Mouse (Mus musculus): ENCODE results near the gene Dpp8. TPM values are rescaled to one million over a fixed set of nuclear protein-coding genes. Genes with fewer than 3 reads are reported as not detected.

Gene Dpp8
- polyA plus RNA-seq, 1 experiment, result 76.3 TPM

DNA sequence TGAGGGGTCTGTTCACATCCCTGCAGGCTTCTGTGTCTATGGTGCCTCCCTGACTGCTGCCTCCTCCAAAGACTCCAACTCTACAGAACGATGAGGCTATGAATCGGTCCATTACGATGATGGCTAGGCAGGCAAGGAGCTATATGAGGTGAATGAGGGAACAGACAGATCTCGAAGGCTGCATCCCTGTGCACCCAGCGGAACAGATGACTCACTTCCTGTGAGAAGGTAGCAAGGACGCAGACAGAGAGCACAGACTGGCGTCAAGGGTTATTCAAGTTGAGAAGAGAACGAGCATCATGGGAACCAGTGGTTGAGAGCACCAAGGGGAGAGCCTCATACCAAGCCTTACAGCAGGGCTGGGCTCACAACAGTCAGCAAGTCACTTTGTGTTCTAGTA, 21.6 kb upstream of the Dpp8 start:
- 49% methylated on average over 8 of the region's 8 CpGs for WGBS
- no peak for TF ChIP-seq POLR2A (IDR thresholded peaks at IDR 0.05; ENCODE audit: borderline replicate concordance, extremely low read depth, low read depth, low read length)
- Histone ChIP-seq H3K4me1 (ENCODE audit: control insufficient read depth, insufficient read depth, low read length) (peaks cover 8% of the 10 kb centered on the region), H3K4me3 (replicated peaks; ENCODE audit: extremely low read depth, low read depth, low read length) (no peak overlapping the region)
- DNase-seq, result no peak

DNA sequence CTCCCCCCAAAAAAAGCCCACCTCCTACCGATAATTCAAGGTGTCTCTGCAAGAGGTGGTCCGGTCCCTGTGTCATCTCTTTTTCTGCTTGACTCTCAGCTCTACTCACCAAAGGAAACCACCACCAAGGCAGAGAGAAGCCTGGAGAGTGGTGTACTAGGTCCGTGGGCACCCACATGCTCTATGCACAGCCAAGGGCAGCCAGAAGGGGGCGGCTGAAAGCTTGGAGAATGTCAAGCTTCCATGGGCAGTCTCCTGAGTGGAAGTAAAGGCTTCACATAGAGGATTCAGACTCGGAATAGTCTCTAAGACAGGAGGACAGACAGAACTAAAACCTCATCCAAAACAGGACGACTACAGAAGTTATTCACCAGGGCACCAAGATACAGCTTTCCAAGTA, 20.9 kb upstream of the Dpp8 start:
- DNase-seq, result peak; percentile 45
- H3K4me3 ChIP-seq (replicated peaks; ENCODE audit: extremely low read depth, low read depth, low read length), result no peak overlapping the region
- H3K4me1 ChIP-seq (ENCODE audit: control insufficient read depth, insufficient read depth, low read length), result peaks cover 11% of the 10 kb centered on the region
- WGBS, result 56% methylated on average over 6 of the region's 6 CpGs
- TF ChIP-seq CTCF (IDR thresholded peaks at IDR 0.05; ENCODE audit: insufficient read depth, low read length) (peak; percentile 42; the same call in 1 of the 2 replicates), POLR2A (IDR thresholded peaks at IDR 0.05; ENCODE audit: borderline replicate concordance, extremely low read depth, low read depth, low read length) (no peak)

DNA sequence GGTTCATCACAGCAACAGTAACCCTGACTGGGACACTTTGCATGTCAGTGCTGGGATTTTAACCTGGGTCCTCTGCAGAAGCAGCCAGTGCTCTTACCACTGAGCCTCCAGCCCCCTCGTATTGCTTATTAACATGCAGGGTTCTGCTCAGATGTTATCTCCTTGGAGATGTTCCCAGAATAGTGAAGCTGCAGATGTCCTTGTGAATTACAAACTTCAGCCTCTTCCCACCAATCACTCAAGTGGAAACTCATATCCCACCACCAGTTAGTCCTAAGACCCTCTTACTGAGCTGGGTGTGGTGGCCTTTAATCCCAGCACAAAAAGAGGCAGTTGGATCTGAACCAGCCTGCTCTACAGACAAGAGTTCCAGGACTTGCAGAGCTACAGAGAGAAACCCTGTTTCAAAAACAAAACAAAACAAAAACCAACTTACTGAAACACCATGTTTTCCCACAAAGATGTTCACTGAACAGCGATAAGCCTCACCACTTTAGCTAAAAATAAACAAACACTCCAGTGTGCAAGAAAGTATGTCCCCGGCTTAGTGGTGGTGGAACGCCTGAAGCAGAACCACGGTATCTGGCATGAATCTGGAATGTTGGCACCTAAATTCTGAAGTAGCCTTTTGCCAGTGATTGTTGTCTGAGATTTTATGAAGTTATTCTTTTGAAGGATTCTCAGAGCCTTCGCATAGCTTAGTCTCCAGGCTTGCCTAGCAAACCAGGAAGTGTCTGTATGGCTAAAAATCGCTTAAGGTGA, 16.6 kb upstream of the Dpp8 start:
- TF ChIP-seq CTCF (IDR thresholded peaks at IDR 0.05; ENCODE audit: insufficient read depth, low read length) (no peak), POLR2A (IDR thresholded peaks at IDR 0.05; ENCODE audit: borderline replicate concordance, extremely low read depth, low read depth, low read length) (no peak)
- 22% methylated on average over 7 of the region's 7 CpGs for WGBS
- H3K4me3 ChIP-seq (replicated peaks; ENCODE audit: extremely low read depth, low read depth, low read length), result no peak overlapping the region
- peaks cover 18% of the 10 kb centered on the region for H3K4me1 ChIP-seq (ENCODE audit: control insufficient read depth, insufficient read depth, low read length)
- no peak for DNase-seq

DNA sequence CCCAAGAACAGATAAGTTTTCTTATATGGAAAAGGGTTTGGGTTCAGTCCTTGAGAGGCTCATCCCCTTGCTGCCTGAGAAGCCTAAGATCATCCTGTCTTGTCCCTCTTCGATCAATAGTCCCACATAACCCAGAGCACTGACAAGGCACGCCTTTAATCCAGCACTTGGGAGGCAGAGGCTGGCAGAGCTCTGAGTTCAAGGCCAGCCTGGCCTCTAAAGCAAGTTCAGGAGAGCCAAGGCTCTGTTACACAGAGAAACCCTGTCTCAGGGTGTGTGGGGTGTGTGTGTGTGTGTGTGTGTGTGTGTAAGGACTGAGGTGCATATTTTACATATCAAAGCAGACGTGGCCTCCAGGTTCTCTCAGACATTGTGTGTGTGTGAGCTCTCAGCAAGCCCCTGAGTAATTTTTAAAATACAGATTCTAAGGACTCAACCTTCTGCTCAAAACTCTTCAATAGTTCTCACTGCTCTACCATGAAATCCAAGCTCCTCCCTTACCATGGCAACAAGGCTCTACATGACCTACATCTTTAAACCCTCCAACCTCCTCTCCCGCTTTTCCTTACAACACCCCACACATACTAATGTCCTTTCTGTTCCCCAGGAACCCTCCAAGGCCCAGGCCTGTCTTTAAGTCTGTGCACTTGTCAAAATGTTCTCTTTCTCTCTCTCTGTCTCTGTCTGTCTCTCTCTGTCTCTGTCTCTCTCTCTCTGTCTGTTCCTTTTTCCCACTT, 15.8 kb upstream of the Dpp8 start:
- TF ChIP-seq CTCF (IDR thresholded peaks at IDR 0.05; ENCODE audit: insufficient read depth, low read length), result no peak
- no peak for TF ChIP-seq POLR2A (IDR thresholded peaks at IDR 0.05; ENCODE audit: borderline replicate concordance, extremely low read depth, low read depth, low read length)
- Histone ChIP-seq H3K4me1 (ENCODE audit: control insufficient read depth, insufficient read depth, low read length) (peaks cover 18% of the 10 kb centered on the region), H3K4me3 (replicated peaks; ENCODE audit: extremely low read depth, low read depth, low read length) (no peak overlapping the region)
- WGBS, result 76% methylated on average over 4 of the region's 4 CpGs
- DNase-seq, result no peak

DNA sequence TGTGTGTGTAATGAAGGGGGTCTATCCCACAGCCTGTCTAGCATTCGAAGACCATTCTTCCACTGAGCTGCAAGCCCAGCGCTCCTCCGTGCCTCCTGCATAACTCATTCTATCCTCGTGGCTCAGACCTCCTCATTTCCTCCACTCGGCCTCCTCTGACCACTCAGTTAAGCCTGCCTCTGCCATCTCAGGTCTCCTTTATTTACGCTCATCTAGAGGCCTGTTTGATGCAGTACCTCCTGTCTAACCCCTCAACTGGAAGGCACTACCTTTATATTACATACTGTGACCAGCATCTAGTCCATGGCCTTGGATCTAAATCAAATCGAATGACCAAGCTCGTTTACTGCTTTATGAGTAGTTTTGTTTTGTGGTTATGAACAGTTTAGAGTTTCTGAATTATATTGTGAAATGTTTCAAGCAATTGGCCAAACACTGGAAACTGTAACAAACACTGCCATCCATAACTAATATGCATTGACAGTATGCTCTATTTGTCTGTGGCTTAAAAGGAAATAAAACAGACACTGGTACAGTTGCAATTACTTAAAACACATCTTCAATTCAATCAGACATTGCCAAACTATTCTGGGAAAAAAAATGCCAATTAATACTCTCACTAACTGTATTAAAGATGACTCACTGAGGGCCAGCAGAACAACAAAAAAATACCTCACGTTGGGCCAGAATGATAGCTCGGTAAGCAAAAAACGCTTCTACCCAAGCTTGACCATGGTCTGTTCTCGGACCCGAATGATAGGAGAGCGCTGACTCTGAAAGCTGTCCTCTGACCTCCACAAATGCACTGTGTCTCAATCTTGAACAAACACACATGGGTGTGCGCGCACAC, 15.0 kb upstream of the Dpp8 start:
- TF ChIP-seq CTCF (IDR thresholded peaks at IDR 0.05; ENCODE audit: insufficient read depth, low read length), result no peak
- TF ChIP-seq POLR2A (IDR thresholded peaks at IDR 0.05; ENCODE audit: borderline replicate concordance, extremely low read depth, low read depth, low read length), result no peak
- Histone ChIP-seq H3K4me1 (ENCODE audit: control insufficient read depth, insufficient read depth, low read length) (peaks cover 22% of the 10 kb centered on the region), H3K4me3 (replicated peaks; ENCODE audit: extremely low read depth, low read depth, low read length) (no peak overlapping the region)
- DNase-seq, result no peak
- 76% methylated on average over 16 of the region's 16 CpGs for WGBS

DNA sequence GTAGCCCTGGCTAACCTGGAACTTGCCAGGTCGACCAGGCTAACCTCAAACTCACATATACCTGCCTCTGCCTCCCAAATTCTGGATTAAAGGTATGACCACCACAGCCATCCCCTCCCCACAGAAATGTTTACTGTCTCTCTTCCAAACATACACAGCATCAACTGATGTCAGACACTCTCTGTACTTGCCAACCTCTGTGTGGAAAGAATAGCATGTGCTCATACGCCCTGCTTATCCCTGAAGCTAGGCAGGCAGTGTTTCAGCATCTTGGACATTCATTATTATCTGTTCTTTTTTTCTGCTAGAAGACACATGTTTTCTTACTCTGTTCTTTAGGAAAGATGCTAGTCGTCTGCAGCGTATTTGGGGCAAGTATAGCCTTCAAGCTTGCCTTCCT, 14.3 kb upstream of the Dpp8 start:
- WGBS, result 76% methylated on average over 4 of the region's 4 CpGs
- DNase-seq, result no peak
- no peak for TF ChIP-seq CTCF (IDR thresholded peaks at IDR 0.05; ENCODE audit: insufficient read depth, low read length)
- TF ChIP-seq POLR2A (IDR thresholded peaks at IDR 0.05; ENCODE audit: borderline replicate concordance, extremely low read depth, low read depth, low read length), result no peak
- Histone ChIP-seq H3K4me3 (replicated peaks; ENCODE audit: extremely low read depth, low read depth, low read length) (no peak overlapping the region), H3K4me1 (ENCODE audit: control insufficient read depth, insufficient read depth, low read length) (peaks cover 27% of the 10 kb centered on the region)

DNA sequence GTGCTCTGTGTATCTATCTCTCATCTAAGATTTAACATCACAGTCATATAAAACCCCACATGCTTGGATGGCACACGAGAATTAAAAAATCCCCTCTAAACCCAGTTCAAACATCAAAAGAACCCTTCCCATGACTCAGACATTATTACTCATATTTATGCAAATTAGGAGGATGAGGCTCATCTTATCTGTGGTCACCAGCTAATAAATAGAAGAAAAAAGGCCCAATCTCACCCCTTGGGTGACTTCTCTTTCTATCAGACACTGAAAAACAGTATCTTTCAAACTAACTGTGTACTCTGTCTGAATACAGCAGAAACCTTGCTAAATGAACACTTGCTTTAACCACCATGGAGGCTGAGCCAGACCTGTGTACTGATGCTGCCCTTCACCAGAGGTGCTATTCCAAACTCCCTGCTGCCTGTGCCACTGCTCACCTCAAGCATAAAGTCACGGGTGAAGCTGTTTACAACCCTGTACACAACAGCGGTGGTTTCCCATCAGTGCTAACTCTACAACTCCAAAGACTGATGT, 13.6 kb upstream of the Dpp8 start:
- peaks cover 27% of the 10 kb centered on the region for H3K4me1 ChIP-seq (ENCODE audit: control insufficient read depth, insufficient read depth, low read length)
- H3K4me3 ChIP-seq (replicated peaks; ENCODE audit: extremely low read depth, low read depth, low read length), result no peak overlapping the region
- DNase-seq, result no peak
- WGBS, result 59% methylated on average over 3 of the region's 3 CpGs
- TF ChIP-seq POLR2A (IDR thresholded peaks at IDR 0.05; ENCODE audit: borderline replicate concordance, extremely low read depth, low read depth, low read length) (no peak), CTCF (IDR thresholded peaks at IDR 0.05; ENCODE audit: insufficient read depth, low read length) (no peak)

DNA sequence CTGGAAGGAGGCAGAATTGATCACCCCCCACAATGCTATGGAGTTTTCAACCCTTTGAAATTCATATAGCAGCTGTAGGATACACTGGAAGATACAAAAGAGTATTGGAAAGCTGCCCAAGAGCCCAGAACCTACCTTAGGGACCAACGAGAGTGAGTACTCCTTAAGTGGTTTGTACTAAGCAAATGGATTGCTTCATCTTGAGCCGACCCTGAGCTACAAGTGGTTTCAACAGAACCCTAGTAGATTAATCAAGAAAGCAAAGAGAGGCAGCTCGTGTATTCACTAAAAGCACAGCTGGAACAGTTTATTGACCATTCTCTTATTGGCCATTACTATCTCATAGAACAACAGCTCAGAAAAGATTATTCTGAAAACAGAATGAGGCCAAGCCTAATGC, 13.1 kb upstream of the Dpp8 start:
- 40% methylated on average over 3 of the region's 3 CpGs for WGBS
- no peak for TF ChIP-seq CTCF (IDR thresholded peaks at IDR 0.05; ENCODE audit: insufficient read depth, low read length)
- TF ChIP-seq POLR2A (IDR thresholded peaks at IDR 0.05; ENCODE audit: borderline replicate concordance, extremely low read depth, low read depth, low read length), result no peak
- H3K4me3 ChIP-seq (replicated peaks; ENCODE audit: extremely low read depth, low read depth, low read length), result no peak overlapping the region
- DNase-seq, result no peak
- peaks cover 27% of the 10 kb centered on the region for H3K4me1 ChIP-seq (ENCODE audit: control insufficient read depth, insufficient read depth, low read length)

DNA sequence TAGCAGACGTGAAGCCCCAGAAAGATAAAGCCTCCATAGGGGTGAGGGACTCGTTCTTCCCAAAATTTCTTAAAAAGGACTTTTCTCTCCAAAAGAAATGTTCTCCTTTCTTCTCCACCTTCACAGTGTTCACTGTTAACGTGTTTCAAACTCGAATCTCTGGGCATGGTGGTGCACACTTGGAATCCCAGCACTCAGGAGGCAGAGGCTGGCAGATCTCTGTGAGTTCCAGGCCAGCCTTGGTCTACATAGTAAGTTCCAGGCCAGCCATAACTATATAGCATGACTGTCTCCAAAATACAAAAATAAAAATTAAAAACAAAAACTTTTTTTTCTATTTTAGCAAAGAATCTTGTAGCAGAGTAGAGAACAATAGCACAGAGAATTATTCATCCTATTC, 12.1 kb upstream of the Dpp8 start:
- H3K4me3 ChIP-seq (replicated peaks; ENCODE audit: extremely low read depth, low read depth, low read length), result no peak overlapping the region
- WGBS, result 71% methylated on average over 4 of the region's 4 CpGs
- H3K4me1 ChIP-seq (ENCODE audit: control insufficient read depth, insufficient read depth, low read length), result peaks cover 24% of the 10 kb centered on the region
- TF ChIP-seq POLR2A (IDR thresholded peaks at IDR 0.05; ENCODE audit: borderline replicate concordance, extremely low read depth, low read depth, low read length) (no peak), CTCF (IDR thresholded peaks at IDR 0.05; ENCODE audit: insufficient read depth, low read length) (no peak)
- no peak for DNase-seq
